Mouse (Mus musculus) embryonic facial prominence, embryonic 14.5 days (tissue): Measurements from ENCODE around the gene Ache. TPM values are rescaled to one million over a fixed set of nuclear protein-coding genes. Genes with fewer than 3 reads are reported as not detected.

ENCODE experiments used
- ATAC-seq: fragments of 200-750 bp; cut with Nextera tagmentation; 2 replicates; pipeline ENCODE4 v1.8.0; 2017; ENCODE audit warnings: low read depth, moderate number of reproducible peaks, moderate TSS enrichment
- DNase-seq: peaks from one replicate; pipeline ENCODE4 v3.0.0-alpha.2; 2015; ENCODE audit warnings: low spot score
- H3K27ac ChIP-seq: fragments of 300-500 bp; sonication (generic); replicated peaks from 2 replicates; pipeline ENCODE4 v1.5.1; 2014; ENCODE audit warnings: low read depth, mild to moderate bottlenecking, low read length, moderate library complexity
- H3K27me3 ChIP-seq: fragments of 300-500 bp; sonication (generic); replicated peaks from 2 replicates; pipeline ENCODE4 v1.6.1; 2014; ENCODE audit warnings: low read length; ENCODE audit not compliant: control insufficient read depth, insufficient read depth
- H3K36me3 ChIP-seq: fragments of 300-500 bp; sonication (generic); 2 replicates; pipeline ENCODE4 v1.6.1; 2014; ENCODE audit warnings: low read length, mixed read lengths; ENCODE audit not compliant: control insufficient read depth, insufficient read depth
- H3K4me1 ChIP-seq: fragments of 300-500 bp; sonication (generic); 2 replicates; pipeline ENCODE4 v1.6.1; 2014; ENCODE audit warnings: antibody characterized with exemption, low read length; ENCODE audit not compliant: control insufficient read depth, insufficient read depth
- H3K4me2 ChIP-seq: fragments of 300-500 bp; sonication (generic); 2 replicates; pipeline ENCODE4 v1.6.1; 2014; ENCODE audit warnings: low read depth, mild to moderate bottlenecking, low read length, moderate library complexity, mixed read lengths
- H3K4me3 ChIP-seq: fragments of 300-500 bp; sonication (generic); 2 replicates; pipeline ENCODE4 v1.5.1; 2014; ENCODE audit warnings: low read depth, mild to moderate bottlenecking, low read length
- H3K9ac ChIP-seq: fragments of 300-500 bp; sonication (generic); 2 replicates; pipeline ENCODE4 v1.6.1; 2014; ENCODE audit warnings: low read depth, mild to moderate bottlenecking, low read length, moderate library complexity, mixed read lengths
- H3K9me3 ChIP-seq: fragments of 300-500 bp; sonication (generic); 2 replicates; pipeline ENCODE4 v1.6.1; 2016; ENCODE audit warnings: low read length; ENCODE audit not compliant: control insufficient read depth
- WGBS: fragments of 180-500 bp; shearing (Covaris S2); extraction: QIAGEN DNeasy Blood & Tissue Kit; methylation state at CpG from one replicate; pipeline ENCODE4 v1.1.7; 2014; 5-methylcytosine and 5-hydroxymethylcytosine counted together
- microRNA-seq: library from miRNA; unstranded; fragments of <30 nt; microRNA quantifications from one replicate; pipeline ENCODE4, GENCODE M21; 2016; ENCODE audit warnings: borderline number of aligned reads
- polyA plus RNA-seq: library from polyadenylated mRNA; unstranded; fragments of >200 nt; fragmentation: Nextera tagmentation; extraction: Ambion mirVana; gene quantifications from 2 replicates; pipeline ENCODE4 v1.2.1, GENCODE M21; 2014

Ache gene
- polyA plus RNA-seq, 1 experiment from 2014 or later = 33.0 TPM

DNA sequence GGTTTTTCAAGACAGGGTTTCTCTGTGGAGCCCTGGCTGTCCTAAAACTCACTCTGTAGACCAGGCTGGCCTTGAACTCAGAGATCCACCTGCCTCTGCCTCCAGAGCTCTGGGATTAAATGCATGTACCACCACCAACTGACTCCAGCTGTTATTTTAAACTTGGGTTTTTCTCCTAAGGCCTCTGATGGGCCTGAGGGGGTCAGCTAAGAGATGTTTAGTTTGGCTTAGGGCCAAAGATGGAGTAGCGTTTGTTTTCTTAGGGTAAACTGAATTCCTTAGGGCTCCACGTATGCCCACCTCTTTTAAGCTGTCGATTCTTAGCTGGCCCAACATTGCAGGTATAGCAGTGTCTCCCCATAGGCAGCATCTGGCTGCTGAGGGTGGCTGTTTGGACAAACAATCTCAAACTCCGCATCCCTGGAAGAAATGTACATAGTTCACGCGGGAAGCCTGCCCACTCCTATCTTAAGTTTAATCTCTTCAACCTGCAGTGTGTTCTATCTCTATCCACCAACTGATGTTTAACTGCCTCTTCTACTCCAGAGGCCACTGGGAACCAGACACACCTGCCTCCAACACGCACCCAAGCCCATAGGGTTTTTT lies 55.2 kb downstream of the Ache start:
- WGBS = 56% methylated on average over 7 of the region's 7 CpGs
- no peak overlapping the region for H3K4me2 ChIP-seq
- DNase-seq (no peak), ATAC-seq (no peak)
- no peaks in the 10 kb centered on the region for H3K9me3 ChIP-seq
- H3K27ac ChIP-seq = no peak overlapping the region
- no peak overlapping the region for H3K4me3 ChIP-seq
- peaks cover 15% of the 10 kb centered on the region for H3K4me1 ChIP-seq
- no peak overlapping the region for H3K9ac ChIP-seq
- no peaks in the 10 kb centered on the region for H3K36me3 ChIP-seq
- no peaks in the 10 kb centered on the region for H3K27me3 ChIP-seq

DNA sequence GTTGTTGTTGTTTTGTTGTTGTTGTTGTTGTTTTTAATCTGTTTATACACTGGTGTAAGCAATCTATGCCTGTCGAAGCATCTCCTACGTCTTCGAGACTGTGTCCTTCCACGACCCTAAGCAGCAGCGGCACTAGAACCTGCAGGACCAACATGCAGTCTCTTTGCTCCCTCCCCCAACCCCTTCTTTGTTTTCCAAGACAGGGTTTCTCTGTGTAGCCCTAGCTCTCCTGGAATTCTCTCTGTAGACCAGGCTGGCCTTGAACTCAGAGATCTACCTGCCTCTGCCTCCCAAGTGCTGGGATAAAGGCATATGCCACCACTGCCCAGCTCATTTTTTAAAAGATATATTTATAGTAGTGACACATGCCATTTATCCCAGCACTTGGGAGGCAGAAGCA lies 56.1 kb downstream of the Ache start:
- WGBS = 90% methylated on average over 5 of the region's 5 CpGs
- H3K27ac ChIP-seq = no peak overlapping the region
- no peaks in the 10 kb centered on the region for H3K27me3 ChIP-seq
- H3K4me3 ChIP-seq = no peak overlapping the region
- no peaks in the 10 kb centered on the region for H3K9me3 ChIP-seq
- H3K9ac ChIP-seq = no peak overlapping the region
- H3K4me1 ChIP-seq = peaks cover 14% of the 10 kb centered on the region
- no peaks in the 10 kb centered on the region for H3K36me3 ChIP-seq
- H3K4me2 ChIP-seq = no peak overlapping the region
- ATAC-seq = no peak
- DNase-seq = no peak

DNA sequence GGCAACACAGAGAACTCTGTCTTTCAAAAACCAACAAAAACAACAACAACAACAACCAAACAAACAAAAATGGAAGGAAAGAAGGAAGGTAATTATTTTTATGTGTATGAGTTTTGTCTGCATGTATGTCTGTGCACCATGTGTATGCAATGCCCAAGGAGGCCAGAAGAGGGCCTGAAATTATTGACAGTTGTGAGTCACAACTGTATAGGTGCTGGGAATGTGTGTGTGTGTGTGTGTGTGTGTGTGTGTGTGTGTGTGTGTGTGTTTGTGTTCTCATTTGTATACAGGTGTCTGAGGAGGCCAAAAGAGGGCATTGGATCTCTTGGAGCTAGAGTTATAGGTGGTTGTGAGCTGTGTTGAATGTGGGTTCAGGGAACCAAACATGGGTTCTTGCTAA lies 56.5 kb downstream of the Ache start:
- Histone ChIP-seq H3K36me3 (no peaks in the 10 kb centered on the region), H3K27ac (no peak overlapping the region), H3K4me2 (no peak overlapping the region), H3K4me3 (no peak overlapping the region), H3K27me3 (no peaks in the 10 kb centered on the region), H3K9me3 (no peaks in the 10 kb centered on the region), H3K4me1 (peaks cover 18% of the 10 kb centered on the region), H3K9ac (no peak overlapping the region)
- ATAC-seq = no peak
- no peak for DNase-seq

Small RNA genes within 50 kb of the gene (microRNA-seq; reads per million reads assigned to microRNA genes)
- 1.3 reads per million for gene Mir7036
- gene Mir8116 = not detected

Other genes starting within 250 kb of the Ache start
- 136 and 151 TPM in 2 replicates for gene Ap1s1, start 241.4 kb upstream of the Ache start, polyA plus RNA-seq
- gene Serpine1, start 215.3 kb upstream of the Ache start, polyA plus RNA-seq = 0.50 and 0.63 TPM in 2 replicates
- 8.8 and 8.9 TPM in 2 replicates for gene Trim56, start 171.3 kb upstream of the Ache start, polyA plus RNA-seq
- 0.14 TPM in 1 of 2 replicates, not detected in the other for gene Muc3, start 138.2 kb upstream of the Ache start, polyA plus RNA-seq
- gene Muc3a, start 75.1 kb upstream of the Ache start, polyA plus RNA-seq = 0.14 and 0.40 TPM in 2 replicates
- 11.1 and 12.3 TPM in 2 replicates for gene Ufsp1, start 7.1 kb downstream of the Ache start, polyA plus RNA-seq
- 101 and 105 TPM in 2 replicates for gene Srrt, start 20.2 kb downstream of the Ache start, polyA plus RNA-seq
- 72.3 and 88.9 TPM in 2 replicates for gene Trip6, start 26.9 kb downstream of the Ache start, polyA plus RNA-seq
- 8.6 and 8.8 TPM in 2 replicates for gene Slc12a9, start 46.1 kb downstream of the Ache start, polyA plus RNA-seq
- 57.7 and 68.1 TPM in 2 replicates for gene Ephb4, start 62.6 kb downstream of the Ache start, polyA plus RNA-seq
- 0.21 and 0.26 TPM in 2 replicates for gene Zan, start 189.5 kb downstream of the Ache start, polyA plus RNA-seq
- 49.8 and 52.0 TPM in 2 replicates for gene Pop7, start 215.0 kb downstream of the Ache start, polyA plus RNA-seq
- 8.9 and 9.4 TPM in 2 replicates for gene Gigyf1, start 231.0 kb downstream of the Ache start, polyA plus RNA-seq
- 0.30 TPM in 1 of 2 replicates, not detected in the other for gene Epo, start 245.7 kb downstream of the Ache start, polyA plus RNA-seq
- gene Gnb2, start 246.0 kb downstream of the Ache start, polyA plus RNA-seq = 430 and 472 TPM in 2 replicates